Mouse (Mus musculus) gastrocnemius, adult 8-10 months (tissue): ENCODE results near the gene Gng11. TPM values are rescaled to one million over a fixed set of nuclear protein-coding genes. Genes with fewer than 3 reads are reported as not detected.

ENCODE experiments used
- DNase-seq, 2 experiments: peaks; one replicate each; pipeline ENCODE4 v3.0.0; 2022; ENCODE audit warnings: low spot score in 2 of 2
- total RNA-seq, 4 experiments: library from RNA; stranded (reverse); gene quantifications; 2 replicates each; pipeline ENCODE4 v1.2.4; 2022

Gene Gng11
- 10 to 100 TPM; 11.7 to 24.8 (median 15.6) TPM for total RNA-seq

DNA sequence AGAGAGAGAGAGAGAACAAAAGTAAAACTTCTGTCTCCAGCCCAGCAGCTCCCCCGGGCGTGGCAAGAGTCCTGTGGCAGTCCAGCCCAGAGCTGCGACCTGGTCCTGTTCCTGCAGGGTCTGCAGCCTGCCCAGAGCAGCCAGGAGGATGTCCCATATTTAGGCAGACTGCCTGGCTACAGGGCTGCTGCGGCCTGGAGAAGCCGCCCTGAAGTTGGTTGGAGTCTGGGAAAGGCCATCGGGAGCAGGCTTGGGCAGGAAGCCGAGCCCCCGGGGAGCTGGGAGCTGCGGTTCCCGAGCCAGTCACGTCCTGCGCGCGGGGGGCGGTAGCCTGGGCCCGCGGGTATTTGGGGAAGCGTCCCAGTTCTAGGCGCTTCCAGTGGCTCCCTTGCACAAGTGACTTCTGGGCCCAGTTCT, at the start of gene Gng11:
TSS of gene Gng11 (plus strand) at position 15 of the 417 bp plus-strand sequence.
- peak; percentile 69 to 78 for DNase-seq

DNA sequence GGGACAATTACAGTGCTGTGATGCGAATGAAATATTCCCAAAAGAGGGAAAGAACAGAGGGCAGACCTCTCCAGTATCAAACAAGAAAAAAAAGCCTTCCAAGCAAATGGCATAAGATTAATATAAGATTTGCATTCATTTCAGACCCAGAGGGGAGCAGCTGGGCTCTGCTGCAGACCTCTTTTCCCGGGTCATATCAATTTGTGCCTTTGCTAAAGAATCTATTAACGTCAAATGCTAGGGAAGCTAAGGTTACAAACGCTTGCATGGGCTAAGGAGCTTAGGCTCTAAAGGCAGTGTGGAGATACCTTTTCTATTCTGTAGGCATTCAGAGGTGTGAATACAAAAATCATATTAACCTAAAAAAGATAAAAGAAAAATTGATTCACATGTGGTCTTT, 48.7 kb upstream of the Gng11 start:
- no peak for DNase-seq

DNA sequence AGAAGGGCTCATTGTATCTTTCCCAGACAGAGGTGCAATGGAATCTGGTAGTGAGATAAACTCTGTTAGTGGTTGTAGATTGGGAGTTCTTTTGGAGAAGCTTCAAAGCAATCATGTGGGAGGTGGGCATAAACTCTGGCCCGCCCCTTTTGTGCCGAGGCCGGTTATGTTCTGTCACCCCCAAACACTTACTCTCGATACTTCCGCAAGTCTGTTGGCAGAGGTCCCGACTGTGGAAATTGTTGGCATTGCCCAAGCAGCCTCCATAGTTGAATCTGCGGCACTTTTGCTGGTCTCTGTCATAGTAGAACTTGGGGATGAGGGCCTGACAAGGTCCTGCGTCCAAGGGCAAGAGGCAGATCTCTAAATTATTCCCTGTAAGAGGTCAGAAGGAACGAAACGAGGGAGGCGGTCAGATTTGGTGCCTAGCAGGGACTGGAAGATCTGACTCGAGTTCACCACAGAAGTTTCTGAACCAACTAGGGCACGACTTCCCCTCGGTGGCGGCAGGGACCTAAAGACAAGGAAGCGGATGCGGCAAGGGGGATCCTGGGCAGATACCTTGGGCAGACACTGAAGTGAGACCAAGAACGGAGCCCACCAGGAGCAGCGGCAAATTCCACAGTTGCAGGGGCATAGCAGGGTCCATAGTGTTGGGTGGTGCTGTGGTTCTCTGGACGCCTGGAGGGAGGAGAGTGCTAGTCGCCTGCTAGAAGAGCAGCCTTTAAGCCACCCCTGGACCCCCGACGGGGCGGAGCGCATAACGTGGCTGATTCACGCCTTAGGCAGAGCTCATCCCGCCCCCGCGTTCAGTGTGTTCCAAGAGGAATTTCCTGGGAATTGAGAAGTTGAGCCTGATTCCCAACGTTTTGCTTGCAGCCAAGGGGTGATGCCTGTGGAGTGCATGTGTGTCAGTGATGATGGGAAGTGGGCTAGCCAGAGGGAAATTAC, 35.8 kb upstream of the Gng11 start:
- DNase-seq = peak; percentile 4 to 11

DNA sequence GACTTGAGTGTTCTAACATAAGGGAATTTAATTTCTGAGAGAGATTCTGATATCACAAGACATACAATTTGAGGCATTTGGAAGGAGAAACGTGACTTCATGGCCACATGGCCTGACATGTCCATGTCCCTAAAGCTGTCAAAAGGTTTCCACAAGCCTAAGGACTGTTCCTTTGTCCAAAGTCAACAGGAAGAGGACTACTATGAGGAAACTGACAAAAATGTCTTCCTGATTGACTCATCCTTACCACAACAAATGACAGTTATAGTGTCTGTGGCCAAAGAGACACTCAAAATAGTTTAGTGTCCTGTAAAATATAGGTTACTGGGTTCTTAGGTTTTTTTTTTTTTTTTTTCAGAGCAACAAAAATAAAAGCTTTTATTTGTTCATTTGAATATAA, 30.0 kb upstream of the Gng11 start:
- DNase-seq = no peak

DNA sequence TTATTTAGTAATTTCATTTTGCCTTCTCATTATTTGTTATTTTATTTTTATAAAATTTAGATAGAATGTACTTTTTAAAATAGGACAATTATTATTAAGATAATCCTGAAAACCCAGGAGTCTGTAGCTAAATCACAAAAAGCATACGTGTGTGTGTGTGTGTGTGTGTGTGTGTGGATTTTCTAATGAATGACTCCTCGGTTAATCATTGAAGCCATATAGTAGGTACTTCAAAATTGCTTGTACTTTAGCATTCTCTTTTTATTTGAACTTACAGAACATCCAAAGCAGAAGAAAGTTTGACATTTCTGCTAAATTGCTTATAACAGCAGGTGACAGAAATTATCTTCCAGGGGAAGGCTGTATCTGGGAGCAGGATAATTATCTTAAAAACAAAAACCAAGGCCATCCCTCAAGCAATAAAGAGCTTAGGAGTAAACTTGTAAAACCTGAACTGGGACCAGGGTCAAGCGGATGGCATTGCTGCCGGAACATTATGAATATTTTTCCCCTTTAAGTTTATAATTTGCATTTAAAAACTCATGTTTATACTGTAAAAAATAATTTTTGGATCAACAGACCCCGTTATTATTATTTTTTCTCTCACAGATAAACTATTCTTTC, 20.9 kb upstream of the Gng11 start:
- no peak for DNase-seq

DNA sequence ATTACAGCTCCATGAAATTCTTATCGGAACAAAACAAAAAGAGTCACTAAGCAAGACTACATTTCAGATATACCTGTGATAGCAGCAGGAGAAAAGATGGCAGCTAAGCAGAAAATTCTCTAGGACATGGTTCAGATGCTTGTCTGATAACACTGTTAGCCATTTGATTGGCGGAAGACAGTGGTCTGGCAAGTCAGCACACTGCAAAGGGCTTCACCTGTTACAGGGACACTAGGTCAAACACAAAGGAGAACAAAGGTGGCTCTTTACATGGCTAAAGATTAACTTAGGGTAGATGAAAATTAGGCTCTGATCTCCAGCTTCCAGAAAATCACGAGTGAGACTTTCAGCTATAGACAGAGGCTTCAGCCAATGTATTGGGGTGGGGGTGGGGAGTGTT, 15.0 kb upstream of the Gng11 start, which contains the start of gene Tfpi2:
TSS of gene Tfpi2 (minus strand) at position 170 of the 400 bp plus-strand sequence.
- no peak for DNase-seq

DNA sequence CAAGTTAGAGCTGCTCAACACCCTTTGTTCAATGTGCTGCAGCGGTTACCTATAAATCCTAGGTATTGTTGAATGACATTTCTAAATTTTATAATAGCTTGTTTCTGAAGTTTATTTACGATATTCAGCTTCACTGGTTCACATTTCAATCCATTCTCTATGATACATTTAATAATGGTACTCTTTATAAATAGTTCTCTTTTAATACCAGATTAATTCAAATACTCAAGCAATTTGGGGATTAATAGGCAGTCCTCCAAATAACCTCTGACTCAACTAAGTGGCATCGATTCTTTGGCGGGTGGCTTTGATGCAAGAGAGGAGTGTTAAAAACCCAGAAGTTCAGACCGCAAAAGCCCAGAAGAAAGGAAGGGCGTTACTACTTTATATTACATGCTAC, 10.2 kb upstream of the Gng11 start, which contains the start of gene Gngt1:
TSS of gene Gngt1 (plus strand) at position 301 of the 400 bp plus-strand sequence.
- DNase-seq = no peak

DNA sequence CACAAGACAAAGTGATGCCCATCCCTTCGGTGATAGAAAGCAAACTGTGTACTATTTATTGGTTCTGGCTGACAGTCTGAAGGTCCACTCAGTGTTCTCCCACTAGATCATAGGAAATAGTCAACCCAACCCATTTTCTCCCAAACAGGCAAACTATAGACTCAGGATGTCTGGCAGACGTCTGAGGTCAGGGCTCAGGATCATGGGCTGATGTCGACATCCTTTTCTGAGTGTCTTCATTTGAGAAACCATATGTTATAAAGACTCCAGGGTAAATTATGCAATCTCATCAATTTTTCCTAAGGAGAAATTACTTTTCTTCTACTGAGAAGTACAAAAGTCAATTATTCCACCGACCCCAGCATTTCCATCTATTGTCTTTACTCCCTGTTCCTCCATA, 5.6 kb upstream of the Gng11 start:
- no peak for DNase-seq

DNA sequence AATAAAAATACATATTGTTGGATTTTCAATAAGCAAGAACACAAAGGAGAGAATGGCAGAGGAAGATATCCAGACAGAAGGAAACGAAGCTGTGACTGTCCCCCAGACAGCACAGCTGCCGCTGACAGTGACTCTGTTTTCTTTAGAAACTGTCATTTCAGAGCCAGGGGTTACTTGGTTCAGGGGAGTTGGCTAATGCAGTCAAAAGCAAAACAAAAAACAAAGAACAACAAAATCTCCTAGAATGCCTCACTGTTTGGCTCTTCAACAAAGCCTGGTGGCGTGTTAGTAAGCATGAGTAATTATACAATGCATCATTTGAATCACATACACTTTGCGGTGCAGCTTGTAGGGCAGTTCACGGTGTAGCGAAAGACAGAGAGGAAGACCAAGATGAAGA, 4.4 kb upstream of the Gng11 start:
- no peak for DNase-seq

DNA sequence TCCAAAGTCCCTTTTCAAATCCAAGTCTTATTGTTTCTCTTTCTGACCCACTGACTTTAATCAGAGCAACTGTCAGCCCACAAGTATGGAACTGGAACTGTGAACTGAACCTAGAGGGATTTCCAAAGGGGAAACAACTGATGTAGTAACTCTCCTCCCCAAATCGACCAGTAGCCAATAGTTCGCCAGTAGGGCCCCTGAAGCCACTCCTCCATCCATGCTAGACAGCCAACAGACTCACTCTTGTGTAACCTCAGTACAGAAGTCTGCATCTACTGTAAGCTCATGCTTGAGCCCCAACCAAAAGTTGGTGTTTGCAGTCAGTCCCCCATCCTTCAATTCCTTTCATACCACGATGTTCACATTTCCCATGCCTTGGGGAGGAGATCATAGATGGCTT, 3.0 kb upstream of the Gng11 start:
- no peak for DNase-seq

DNA sequence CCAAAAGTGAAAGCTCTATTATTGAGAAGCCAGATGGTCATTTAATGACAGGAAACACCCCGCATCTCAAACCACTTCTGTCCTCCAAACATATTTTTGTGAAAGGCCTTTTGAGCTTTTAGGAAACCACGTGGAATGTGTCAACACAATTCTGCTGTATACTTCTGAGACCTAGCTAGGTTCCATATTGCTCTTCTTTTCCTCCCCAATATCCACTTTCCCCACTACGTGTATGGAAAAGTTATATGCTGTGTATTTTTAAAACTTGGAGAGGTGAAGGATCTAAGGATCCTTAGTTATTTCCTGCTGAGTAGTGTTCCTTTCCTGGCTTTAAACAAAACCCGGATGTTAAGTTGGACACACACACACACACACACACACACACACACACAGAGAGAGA, 259 bp upstream of the Gng11 start:
- DNase-seq = no peak

DNA sequence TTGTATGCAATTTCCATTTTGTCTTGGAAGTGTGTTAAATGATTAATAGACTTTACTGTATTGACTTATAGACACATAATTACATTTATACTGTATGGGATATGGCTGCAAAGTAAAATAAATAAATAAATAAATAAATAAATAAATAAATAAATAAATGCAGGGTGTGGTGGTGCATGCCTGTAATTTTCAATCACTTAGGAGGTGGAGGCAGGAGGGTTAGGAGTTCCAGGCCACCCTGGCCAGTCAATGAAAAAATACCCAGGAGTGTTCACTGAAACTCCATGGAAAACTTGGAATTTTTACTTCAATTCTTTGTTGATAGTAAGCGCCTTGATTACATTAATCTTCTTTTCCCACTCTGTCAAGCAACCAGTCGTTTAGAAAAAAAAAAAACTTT, 1.1 kb downstream of the Gng11 start:
- no peak for DNase-seq

DNA sequence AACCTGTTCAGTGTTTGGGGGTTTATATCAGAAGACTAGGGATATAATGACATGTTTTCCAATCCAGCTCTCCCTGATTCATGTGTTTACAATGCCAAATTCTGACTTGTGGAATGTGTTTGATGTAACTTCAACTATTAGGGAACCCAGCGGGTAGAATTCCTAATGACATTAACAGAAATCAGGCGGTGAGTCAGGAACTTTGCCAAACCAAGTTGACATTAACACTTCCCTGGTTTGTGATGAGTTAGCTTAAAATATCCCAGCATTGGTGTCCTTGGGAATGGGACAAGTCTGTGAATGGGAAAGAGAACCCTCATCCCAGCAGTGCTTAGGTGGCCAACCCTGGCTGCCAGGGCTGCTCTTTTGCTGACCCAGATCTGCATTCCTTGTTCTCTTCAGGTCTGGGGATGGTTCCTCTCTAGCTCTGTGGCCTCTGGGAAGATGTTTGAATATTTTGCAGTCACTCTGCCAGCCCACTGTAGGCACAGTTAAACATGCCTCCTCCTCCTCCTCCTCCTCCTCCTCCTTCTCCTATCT, 4.9 kb downstream of the Gng11 start:
- no peak for DNase-seq

DNA sequence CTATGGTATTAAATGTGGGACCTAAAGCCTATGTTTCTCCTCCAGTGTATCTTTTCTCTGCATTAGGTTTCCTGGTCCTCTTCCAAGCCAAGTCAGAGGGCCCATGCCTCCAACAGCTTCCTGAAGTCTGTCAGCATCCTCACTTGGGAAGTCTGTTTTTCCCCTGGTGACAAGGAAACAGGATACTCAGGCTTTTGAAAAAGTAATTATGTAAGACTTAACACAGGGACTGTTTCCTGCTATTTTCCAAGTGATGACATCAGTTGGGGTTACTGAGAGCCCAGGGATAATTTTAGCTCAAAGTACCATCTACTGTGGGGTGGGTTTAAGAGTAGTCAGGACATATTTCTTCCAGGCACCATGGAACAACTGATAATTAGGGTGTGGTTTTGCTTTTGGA, 5.8 kb downstream of the Gng11 start:
- no peak for DNase-seq

DNA sequence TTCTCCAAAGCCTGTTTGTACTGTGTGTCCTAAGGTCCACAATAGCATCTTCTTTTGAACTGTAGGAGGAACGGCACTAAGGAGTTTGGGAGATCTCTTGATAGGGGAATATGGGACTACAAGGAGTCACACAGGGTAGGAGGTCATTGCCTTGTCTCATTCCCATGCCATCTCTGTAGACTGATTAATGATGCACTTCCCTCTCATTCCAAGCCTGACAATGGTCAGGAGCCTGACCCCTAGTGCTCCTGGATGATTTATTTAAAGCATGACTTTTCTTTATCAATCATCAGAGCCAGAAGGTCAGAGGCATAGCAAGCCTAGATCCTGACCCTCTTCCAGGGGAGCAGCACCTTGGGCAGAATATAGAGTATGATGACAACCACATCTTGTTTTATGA, 18.9 kb downstream of the Gng11 start:
- DNase-seq = no peak

DNA sequence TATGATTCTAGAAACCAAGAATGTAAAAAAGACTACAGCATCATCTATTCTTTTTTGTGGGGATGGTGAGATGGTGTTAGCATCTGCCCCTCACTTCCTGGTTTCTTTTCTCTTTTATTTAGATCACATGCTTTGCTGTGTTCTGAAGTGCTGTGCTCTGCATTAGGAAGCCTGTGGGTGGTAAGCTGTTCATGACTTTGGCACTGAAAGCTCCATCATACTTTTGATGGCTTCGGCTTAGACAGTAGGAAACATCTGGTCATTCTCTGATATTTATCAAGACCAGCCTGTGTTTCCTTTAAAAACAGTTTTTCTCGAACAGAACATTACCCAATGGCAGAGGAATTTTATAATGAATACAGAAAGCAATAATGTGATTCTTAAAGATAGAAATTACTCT, 22.7 kb downstream of the Gng11 start:
- DNase-seq = no peak

DNA sequence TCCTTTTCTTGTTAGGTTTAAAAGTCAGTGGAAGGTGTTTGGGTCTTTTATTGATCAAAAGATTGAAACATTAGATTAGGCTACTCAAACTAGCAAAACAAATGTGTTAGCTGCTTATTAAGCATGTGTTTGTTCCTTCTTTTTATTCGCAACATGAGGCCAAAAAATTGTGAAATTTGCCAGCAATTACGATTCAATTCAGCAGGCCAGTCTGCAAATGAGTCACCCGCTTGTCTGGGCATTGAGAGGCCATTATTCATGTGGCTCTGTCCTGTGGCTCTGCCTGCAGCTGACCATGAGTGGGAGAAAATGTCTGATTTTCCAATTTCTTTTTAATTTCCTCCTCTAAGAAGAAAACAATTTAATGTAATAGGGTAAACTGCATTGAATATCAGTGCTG, 27.3 kb downstream of the Gng11 start:
- no peak for DNase-seq

DNA sequence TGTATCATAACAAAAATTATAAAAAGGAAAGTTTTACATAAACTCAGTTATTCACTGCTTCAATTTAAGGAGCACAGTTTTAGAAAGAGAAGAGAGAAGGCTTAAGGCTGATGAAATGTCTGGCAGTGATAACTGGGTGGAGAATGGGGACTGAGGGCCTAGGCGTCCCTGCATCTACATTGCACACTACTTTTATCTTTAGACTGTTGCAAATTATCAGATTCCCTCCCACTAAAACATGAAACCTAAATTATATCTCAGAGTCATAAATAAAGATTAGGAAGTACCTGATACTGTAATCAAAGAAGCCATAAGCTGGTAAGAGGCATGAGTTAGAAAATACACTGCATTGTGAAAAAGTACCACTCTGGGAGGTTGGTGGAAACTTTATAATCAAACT, 38.1 kb downstream of the Gng11 start:
- no peak for DNase-seq

DNA sequence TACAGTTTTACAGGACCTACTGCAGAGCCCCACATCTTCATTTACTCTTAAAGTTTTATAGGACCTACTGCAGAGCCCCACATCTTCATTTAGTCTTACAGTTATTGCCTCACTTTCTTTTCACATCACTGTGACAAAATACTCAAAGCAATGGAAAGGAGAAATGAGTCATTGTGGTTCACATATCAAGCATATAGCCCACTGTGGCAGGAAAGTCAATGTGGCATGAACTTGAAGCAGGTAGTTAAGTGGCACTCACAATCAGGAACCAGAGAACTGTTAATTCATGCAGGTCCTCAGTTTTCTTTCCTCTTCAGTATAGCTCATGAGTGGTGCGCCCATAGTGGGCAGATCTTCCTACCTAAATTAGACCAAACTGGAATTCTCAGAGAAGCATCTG, 43.5 kb downstream of the Gng11 start:
- DNase-seq = no peak

DNA sequence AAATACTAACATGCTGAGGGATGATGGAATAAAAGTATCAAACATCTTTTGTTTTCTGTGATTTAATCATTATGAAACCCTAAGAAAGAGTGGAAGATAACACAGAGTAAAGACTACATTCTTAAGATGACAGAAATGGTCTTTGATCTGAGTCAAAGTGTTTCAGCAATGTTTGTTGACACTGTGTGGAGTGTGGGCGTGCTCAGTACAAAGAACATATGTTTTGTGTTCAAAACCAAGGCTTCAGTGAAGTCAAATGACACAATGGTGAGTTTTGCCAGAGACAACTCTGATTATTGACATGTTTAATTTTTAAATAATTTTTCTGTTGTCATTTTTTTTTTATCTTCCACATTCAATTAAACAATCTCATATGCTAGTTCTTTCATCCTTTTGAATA, 49.1 kb downstream of the Gng11 start:
- no peak for DNase-seq

DNA sequence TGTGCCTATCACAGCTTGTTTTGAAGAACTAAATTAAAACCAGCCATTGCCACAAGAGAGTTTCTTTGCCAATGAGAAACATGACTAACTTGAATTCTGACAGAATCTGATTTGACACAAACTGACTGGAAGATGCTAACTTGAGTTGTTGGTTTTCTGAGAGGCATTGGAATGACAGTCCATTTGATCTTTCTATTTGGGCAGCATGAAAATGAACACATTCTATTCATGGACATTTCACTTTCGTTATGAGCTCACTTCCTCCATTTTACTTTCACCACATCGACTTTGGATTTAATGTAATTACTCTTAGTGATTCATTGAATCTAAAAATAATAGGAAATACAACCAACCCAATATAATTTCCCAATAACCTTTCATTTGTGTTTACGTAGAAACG, 50.7 kb downstream of the Gng11 start:
- no peak for DNase-seq
